Mouse (Mus musculus): ENCODE data around the gene Foxj2.

The Foxj2 gene

GRCm38 (mm10) chr6:122811771-122812600, 7.7 kb upstream of the Foxj2 start:
- ATAC-seq (ENCODE audit: insufficient number of reproducible peaks, low FRiP score, low TSS enrichment) = no peak

- no peak for ATAC-seq (ENCODE audit: insufficient number of reproducible peaks, low FRiP score, low TSS enrichment)
Measured at GRCm38 (mm10) chr6:122812716-122813115, 7.0 kb upstream of the Foxj2 start.

GRCm38 (mm10) chr6:122813640-122814039, 6.1 kb upstream of the Foxj2 start:
- ATAC-seq (ENCODE audit: insufficient number of reproducible peaks, low FRiP score, low TSS enrichment) = no peak

GRCm38 (mm10) chr6:122820071-122820798, 521 bp downstream of the Foxj2 start:
- ATAC-seq (ENCODE audit: insufficient number of reproducible peaks, low FRiP score, low TSS enrichment) = peak; percentile 28

- ATAC-seq (ENCODE audit: insufficient number of reproducible peaks, low FRiP score, low TSS enrichment) = no peak
Measured at GRCm38 (mm10) chr6:122820799-122821650, 1.3 kb downstream of the Foxj2 start.

GRCm38 (mm10) chr6:122821822-122822221, 2.1 kb downstream of the Foxj2 start:
- ATAC-seq (ENCODE audit: insufficient number of reproducible peaks, low FRiP score, low TSS enrichment) = no peak

GRCm38 (mm10) chr6:122824086-122824485, 4.4 kb downstream of the Foxj2 start:
- ATAC-seq (ENCODE audit: insufficient number of reproducible peaks, low FRiP score, low TSS enrichment) = 0 out of 2 replicates have a peak, but pooled peaks have one; percentile 12

GRCm38 (mm10) chr6:122825166-122825565, 5.5 kb downstream of the Foxj2 start:
- no peak for ATAC-seq (ENCODE audit: insufficient number of reproducible peaks, low FRiP score, low TSS enrichment)

- ATAC-seq (ENCODE audit: insufficient number of reproducible peaks, low FRiP score, low TSS enrichment) = peak; percentile 74
Measured at GRCm38 (mm10) chr6:122825923-122826742, 6.4 kb downstream of the Foxj2 start.

- ATAC-seq (ENCODE audit: insufficient number of reproducible peaks, low FRiP score, low TSS enrichment) = no peak
Measured at GRCm38 (mm10) chr6:122828086-122828485, 8.4 kb downstream of the Foxj2 start.

GRCm38 (mm10) chr6:122832880-122833279, 13.2 kb downstream of the Foxj2 start:
- ATAC-seq (ENCODE audit: insufficient number of reproducible peaks, low FRiP score, low TSS enrichment) = no peak

GRCm38 (mm10) chr6:122834365-122834764, 14.7 kb downstream of the Foxj2 start:
- ATAC-seq (ENCODE audit: insufficient number of reproducible peaks, low FRiP score, low TSS enrichment) = no peak

- ATAC-seq (ENCODE audit: insufficient number of reproducible peaks, low FRiP score, low TSS enrichment) = no peak
Measured at GRCm38 (mm10) chr6:122836974-122837373, 17.3 kb downstream of the Foxj2 start.

GRCm38 (mm10) chr6:122837539-122837938, 17.8 kb downstream of the Foxj2 start:
- ATAC-seq (ENCODE audit: insufficient number of reproducible peaks, low FRiP score, low TSS enrichment) = no peak

- ATAC-seq (ENCODE audit: insufficient number of reproducible peaks, low FRiP score, low TSS enrichment) = no peak
Measured at GRCm38 (mm10) chr6:122843759-122844158, 24.0 kb downstream of the Foxj2 start.

GRCm38 (mm10) chr6:122852696-122853095, 33.0 kb downstream of the Foxj2 start:
- no peak for ATAC-seq (ENCODE audit: insufficient number of reproducible peaks, low FRiP score, low TSS enrichment)

GRCm38 (mm10) chr6:122854552-122854951, 34.8 kb downstream of the Foxj2 start:
- no peak for ATAC-seq (ENCODE audit: insufficient number of reproducible peaks, low FRiP score, low TSS enrichment)

- ATAC-seq (ENCODE audit: insufficient number of reproducible peaks, low FRiP score, low TSS enrichment) = no peak
Measured at GRCm38 (mm10) chr6:122855955-122856354, 36.2 kb downstream of the Foxj2 start, which contains the start of gene C3ar1. C3ar1 (minus strand) TSS chr6:122856161.

GRCm38 (mm10) chr6:122862434-122862833, 42.7 kb downstream of the Foxj2 start:
- no peak for ATAC-seq (ENCODE audit: insufficient number of reproducible peaks, low FRiP score, low TSS enrichment)

GRCm38 (mm10) chr6:122862871-122863270, 43.2 kb downstream of the Foxj2 start:
- ATAC-seq (ENCODE audit: insufficient number of reproducible peaks, low FRiP score, low TSS enrichment) = no peak
